Comparison of ENCODE assay signal across 22 mouse cellular contexts in the genomic region with DNA sequence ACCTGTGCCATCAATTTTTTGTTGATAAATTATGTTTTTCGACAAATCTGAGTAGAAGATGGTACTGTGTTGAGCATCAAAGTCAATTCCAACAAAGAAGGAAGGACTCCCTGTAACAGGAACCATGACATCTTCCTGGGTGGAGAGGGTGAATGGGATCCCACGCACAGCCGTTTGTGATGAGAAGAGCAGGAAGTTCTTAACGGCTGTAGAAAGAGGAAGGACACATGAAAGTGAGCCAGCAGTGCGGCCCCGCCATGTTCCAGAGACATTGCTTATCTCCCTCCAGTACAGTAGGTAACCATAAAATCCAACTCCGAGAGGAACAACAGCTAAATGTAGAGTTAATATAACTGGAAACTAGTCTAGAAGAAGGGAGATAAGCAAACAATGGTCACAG.
DNase-seq lines count a peak whose midpoint lies in the region; ATAC-seq and TF ChIP-seq lines count a peak whose summit lies in the region.
"Had no signal": no experiment of that assay in that cellular context is flagged by ENCODE, and none has a peak within 500 bp of the region (broad histone marks: within the 10 kb centered on the region; RNA-seq: fewer than 3 reads in every experiment).

No protein-coding gene starts in this region.

- H3K36me3 ChIP-seq in MEL (ENCODE audit: control insufficient read depth in 1 of 2, insufficient read depth in 2 of 2, low read length in 2 of 2): peaks cover 0 to 4% of the 10 kb centered on the region in 2 experiments; a peak in 1 of 4 replicates
- no peaks in the 10 kb centered on the region for H3K36me3 ChIP-seq in kidney, embryonic 14.5 days (ENCODE audit: control insufficient read depth, insufficient read depth, low read length)
- H3K36me3 ChIP-seq: embryonic facial prominence, embryonic 12.5 days; embryonic facial prominence, embryonic 15.5 days; hindbrain, embryonic 13.5 days; intestine, embryonic 15.5 days had no signal

- TF ChIP-seq EP300 in MEL (IDR thresholded peaks at IDR 0.05; ENCODE audit: low read depth in 1 of 2, low read length in 2 of 2): peak in 1 of 2 experiments; percentile 29; a peak in 1 of 4 replicates

- H3K4me3 ChIP-seq in MEL (ENCODE audit: control insufficient read depth in 1 of 2, insufficient read depth in 1 of 2, low read depth in 2 of 2, low read length in 2 of 2): no peak overlapping the region
- H3K4me3 ChIP-seq in kidney, embryonic 14.5 days (ENCODE audit: low read length): no peak overlapping the region
- H3K4me3 ChIP-seq: embryonic facial prominence, embryonic 12.5 days; embryonic facial prominence, embryonic 15.5 days; hindbrain, embryonic 10.5 days; hindbrain, embryonic 13.5 days; intestine, embryonic 15.5 days had no signal

- peak; percentile 12 for DNase-seq in 416B (ENCODE audit: low read depth)
- peak; percentile 59 for DNase-seq in MEL (ENCODE audit: low read depth, low spot score)
- no peak for DNase-seq in spleen, adult 12 weeks (ENCODE audit: low spot score)
- DNase-seq: adrenal gland, adult 2 months; adrenal gland, postnatal 14 days; cerebellum, adult 11-12 months; cerebellum, adult 9-10 months; cerebellum, postnatal 14 days; forebrain, postnatal 0 days; gastrocnemius, postnatal 25 days; kidney, adult 11 months had no signal

- no peak for TF ChIP-seq CTCF in MEL (IDR thresholded peaks at IDR 0.05 in 2 of 3, conservative IDR thresholded peaks at IDR 0.05 in 1 of 3; ENCODE audit: control insufficient read depth in 1 of 3, insufficient read depth in 1 of 3, low read depth in 2 of 3, low read length in 3 of 3, poor library complexity in 1 of 3, severe bottlenecking in 1 of 3)

- peak; percentile 83 for ATAC-seq in granulocyte monocyte progenitor cell, adult 5-6 weeks (replicated peaks; ENCODE audit: poor library complexity, severe bottlenecking)
- no peak for ATAC-seq in kidney, embryonic 14.5 days (ENCODE audit: low FRiP score, low TSS enrichment)
- no peak for ATAC-seq in cerebellum, adult (ENCODE audit: insufficient number of reproducible peaks, low FRiP score, low TSS enrichment)
- ATAC-seq: forebrain, embryonic 14.5 days; forebrain, postnatal 0 days; hindbrain, embryonic 16.5 days; intestine, embryonic 15.5 days had no signal

- no peak overlapping the region for H3K4me2 ChIP-seq in kidney, embryonic 14.5 days (replicated peaks; ENCODE audit: low read depth, low read length)
- H3K4me2 ChIP-seq: embryonic facial prominence, embryonic 12.5 days; embryonic facial prominence, embryonic 15.5 days; heart, embryonic 11.5 days; hindbrain, embryonic 13.5 days; intestine, embryonic 15.5 days had no signal

- H3K27me3 ChIP-seq in MEL (ENCODE audit: control insufficient read depth in 1 of 2, insufficient read depth in 2 of 2, low read length in 2 of 2): no peaks in the 10 kb centered on the region
- no peaks in the 10 kb centered on the region for H3K27me3 ChIP-seq in kidney, embryonic 14.5 days (ENCODE audit: control insufficient read depth, insufficient read depth, low read length)
- H3K27me3 ChIP-seq: embryonic facial prominence, embryonic 12.5 days; embryonic facial prominence, embryonic 15.5 days; hindbrain, embryonic 13.5 days; intestine, embryonic 15.5 days had no signal

- H3K79me2 ChIP-seq in MEL (ENCODE audit: control insufficient read depth, insufficient read depth, low read length, poor library complexity): no peaks in the 10 kb centered on the region

- no peak overlapping the region for H3K9ac ChIP-seq in MEL (ENCODE audit: control insufficient read depth, low read depth, low read length, poor library complexity, severe bottlenecking)
- H3K9ac ChIP-seq in kidney, embryonic 14.5 days (ENCODE audit: low read depth, low read length): no peak overlapping the region
- H3K9ac ChIP-seq: embryonic facial prominence, embryonic 12.5 days; embryonic facial prominence, embryonic 15.5 days; forebrain, postnatal 0 days; hindbrain, embryonic 13.5 days; intestine, embryonic 15.5 days had no signal

- no peak overlapping the region for H3K27ac ChIP-seq in MEL (ENCODE audit: control insufficient read depth, low read depth, low read length)
- no peak overlapping the region for H3K27ac ChIP-seq in kidney, embryonic 14.5 days (ENCODE audit: low read depth, low read length)
- H3K27ac ChIP-seq: embryonic facial prominence, embryonic 12.5 days; embryonic facial prominence, embryonic 15.5 days; hindbrain, embryonic 10.5 days; hindbrain, embryonic 13.5 days; intestine, embryonic 15.5 days had no signal

- H3K9me3 ChIP-seq in MEL (replicated peaks; ENCODE audit: insufficient read depth, low read length): no peaks in the 10 kb centered on the region
- H3K9me3 ChIP-seq in kidney, embryonic 14.5 days (ENCODE audit: control insufficient read depth, low read length): no peaks in the 10 kb centered on the region; the same call in 1 of the 2 replicates
- H3K9me3 ChIP-seq: embryonic facial prominence, embryonic 12.5 days; embryonic facial prominence, embryonic 15.5 days; hindbrain, embryonic 13.5 days; intestine, embryonic 15.5 days had no signal

- 82% methylated on average over 7 of the region's 7 CpGs for WGBS in kidney, embryonic 14.5 days

- H3K4me1 ChIP-seq in MEL (ENCODE audit: control insufficient read depth in 1 of 2, insufficient read depth in 2 of 2, low read length in 2 of 2): peaks cover 0 to 3% of the 10 kb centered on the region in 2 experiments; a peak in 1 of 4 replicates
- no peaks in the 10 kb centered on the region for H3K4me1 ChIP-seq in kidney, embryonic 14.5 days (ENCODE audit: control insufficient read depth, insufficient read depth, low read length)
- H3K4me1 ChIP-seq: embryonic facial prominence, embryonic 12.5 days; embryonic facial prominence, embryonic 15.5 days; hindbrain, embryonic 10.5 days; hindbrain, embryonic 13.5 days; intestine, embryonic 15.5 days had no signal

- no peak for TF ChIP-seq POLR2A in MEL (IDR thresholded peaks at IDR 0.05; ENCODE audit: control insufficient read depth in 1 of 2, insufficient read depth in 1 of 2, low read depth in 1 of 2, low read length in 2 of 2, poor library complexity in 1 of 2)

- no peak for TF ChIP-seq RAD21 in MEL (IDR thresholded peaks at IDR 0.05; ENCODE audit: low read depth, low read length)

TF ChIP-seq in MEL, 35 proteins besides CTCF, POLR2A, EP300 and RAD21:
- TF ChIP-seq MAX (IDR thresholded peaks at IDR 0.05; ENCODE audit: low read length) (0 out of 2 replicates have a peak, but pooled peaks have one; percentile 12), KAT2A (conservative IDR thresholded peaks at IDR 0.05; ENCODE audit: low read depth, low read length) (no peak), GABPA (IDR thresholded peaks at IDR 0.05; ENCODE audit: low read depth, low read length) (no peak), CHD2 (IDR thresholded peaks at IDR 0.05; ENCODE audit: low read length) (no peak), NELFE (IDR thresholded peaks at IDR 0.05; ENCODE audit: low read depth, low read length) (no peak), BHLHE40 (IDR thresholded peaks at IDR 0.05; ENCODE audit: borderline replicate concordance, low read depth, low read length) (no peak), E2F4 (IDR thresholded peaks at IDR 0.05; ENCODE audit: borderline replicate concordance, low read depth, low read length) (no peak), CHD1 (IDR thresholded peaks at IDR 0.05; ENCODE audit: low read depth, low read length) (no peak), RCOR1 (IDR thresholded peaks at IDR 0.05; ENCODE audit: low read depth, low read length) (no peak), ZMIZ1 (IDR thresholded peaks at IDR 0.05; ENCODE audit: low read depth, low read length) (no peak), ZNF384 (IDR thresholded peaks at IDR 0.05; ENCODE audit: low read depth, low read length) (no peak), UBTF (IDR thresholded peaks at IDR 0.05; ENCODE audit: borderline replicate concordance, insufficient read depth, low read depth, low read length) (no peak), ELF1 (IDR thresholded peaks at IDR 0.05; ENCODE audit: low read depth, low read length) (no peak), MYB (IDR thresholded peaks at IDR 0.05; ENCODE audit: low read depth, low read length) (peak; percentile 33; the same call in 1 of the 2 replicates), GATA1 (IDR thresholded peaks at IDR 0.05; ENCODE audit: low read depth, low read length) (0 out of 2 replicates have a peak, but pooled peaks have one; percentile 18), USF1 (IDR thresholded peaks at IDR 0.05; ENCODE audit: low read depth, low read length) (no peak), POLR2AphosphoS5 (IDR thresholded peaks at IDR 0.05; ENCODE audit: borderline replicate concordance, low read depth, low read length) (no peak), ZC3H11A (IDR thresholded peaks at IDR 0.05; ENCODE audit: low read depth, low read length) (no peak)
TF ChIP-seq in MEL: peak in this region for 3.
